Mouse (Mus musculus) common myeloid progenitor, adult 5-6 weeks (primary cell): ENCODE measurements around the gene Armcx6. TPM values are rescaled to one million over a fixed set of nuclear protein-coding genes. Genes with fewer than 3 reads are reported as not detected.
A peak's percentile ranks its signal among the peaks of the same experiment; 100 is the strongest.

Experiments used
- ATAC-seq: replicated peaks from 2 replicates; pipeline ENCODE4 v1.8.0; 2016; ENCODE audit warnings: low read depth, mild to moderate bottlenecking, moderate TSS enrichment, inconsistent platforms; ENCODE audit not compliant: poor library complexity, severe bottlenecking
- total RNA-seq: library from RNA; stranded (forward); fragments of 200-1000, 187-1606 nt; gene quantifications from 2 replicates; pipeline ENCODE4 v1.2.3, GENCODE M21; 2017

Armcx6 gene
- 6.1 and 10.4 TPM in 2 replicates for total RNA-seq

DNA sequence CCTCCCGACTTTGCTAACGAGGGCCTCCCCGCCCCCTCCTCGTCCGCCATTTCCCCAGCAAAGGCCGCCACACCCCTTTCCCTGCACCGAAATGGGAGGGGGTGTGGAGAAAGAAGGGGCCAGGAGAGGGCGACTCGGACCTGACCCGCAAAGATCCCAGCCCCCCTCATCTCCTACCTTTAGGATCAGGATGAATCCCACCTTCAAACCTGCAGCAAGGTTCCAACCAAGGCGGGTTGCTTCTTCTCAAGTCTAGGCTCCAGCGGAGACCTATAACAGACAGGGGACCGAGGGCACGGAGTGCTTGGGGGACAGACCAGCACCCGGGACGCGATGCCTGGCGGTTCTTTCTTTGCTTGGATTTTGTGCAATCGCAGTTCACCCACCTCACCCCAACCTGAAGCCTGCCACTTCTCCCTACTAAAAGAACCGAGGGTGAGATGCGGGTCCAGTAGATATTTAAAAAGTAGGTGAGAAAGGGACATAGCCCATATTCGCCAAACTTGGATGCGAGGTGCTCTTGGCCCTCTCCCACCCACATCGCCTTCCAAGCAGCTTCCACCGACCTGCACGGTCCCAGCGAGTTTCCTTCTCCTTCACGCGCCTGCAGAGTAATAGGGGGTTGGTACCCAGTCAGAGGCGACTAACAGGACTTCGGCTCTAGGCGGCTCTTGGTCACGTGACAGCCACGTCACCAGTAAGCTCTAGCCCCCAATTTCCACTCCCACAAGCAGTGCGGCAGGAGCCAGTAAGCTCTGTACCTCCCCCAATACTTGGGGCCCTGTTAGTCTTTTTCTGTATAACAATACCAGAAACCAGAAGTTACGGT is at the start of gene Armcx6:
TSS of gene Armcx6 (minus strand) at position 654 of the 829 bp plus-strand sequence.
- peak; percentile 88 for ATAC-seq

GRCm38 (mm10) chrX:134787728-134788127 is 36.5 kb upstream of the Armcx6 start:
- no peak for ATAC-seq

DNA sequence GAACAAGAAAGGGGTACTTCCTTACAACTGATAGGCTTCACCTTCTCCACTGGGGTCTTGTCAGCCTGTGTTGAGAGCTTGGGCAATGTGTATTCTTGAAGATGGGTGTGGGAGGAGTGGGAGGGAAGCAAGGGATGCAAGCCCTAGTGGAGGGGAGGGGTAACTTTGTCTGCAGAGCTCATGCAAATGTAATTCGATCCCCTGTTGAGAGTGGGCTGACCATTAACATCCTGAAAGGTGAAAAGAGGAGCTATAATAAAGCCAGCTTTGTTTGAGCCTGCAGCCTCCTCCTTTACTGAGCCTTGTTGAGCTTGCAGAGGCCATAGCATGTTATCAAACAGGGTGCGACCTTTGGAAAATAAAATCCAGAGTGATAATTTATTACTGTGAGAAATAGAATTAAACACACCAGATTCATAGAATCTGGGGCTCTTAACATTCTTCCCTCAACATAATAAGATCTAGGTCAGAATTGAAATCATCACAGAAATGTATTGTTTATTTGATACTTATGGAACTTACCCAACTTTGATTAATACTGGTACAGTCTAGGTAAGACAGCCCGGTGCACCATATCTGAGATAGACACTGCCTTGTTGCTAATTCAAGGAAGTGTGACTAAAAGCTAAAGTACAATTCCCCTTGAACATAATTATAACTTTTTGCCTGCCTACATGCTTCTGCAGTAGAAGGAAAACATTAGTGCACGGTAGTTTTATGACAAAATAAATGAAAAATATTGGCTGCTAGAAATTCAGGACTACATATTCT is 12.4 kb upstream of the Armcx6 start:
- peak; percentile 47; the same call in 1 of the 2 replicates for ATAC-seq

DNA sequence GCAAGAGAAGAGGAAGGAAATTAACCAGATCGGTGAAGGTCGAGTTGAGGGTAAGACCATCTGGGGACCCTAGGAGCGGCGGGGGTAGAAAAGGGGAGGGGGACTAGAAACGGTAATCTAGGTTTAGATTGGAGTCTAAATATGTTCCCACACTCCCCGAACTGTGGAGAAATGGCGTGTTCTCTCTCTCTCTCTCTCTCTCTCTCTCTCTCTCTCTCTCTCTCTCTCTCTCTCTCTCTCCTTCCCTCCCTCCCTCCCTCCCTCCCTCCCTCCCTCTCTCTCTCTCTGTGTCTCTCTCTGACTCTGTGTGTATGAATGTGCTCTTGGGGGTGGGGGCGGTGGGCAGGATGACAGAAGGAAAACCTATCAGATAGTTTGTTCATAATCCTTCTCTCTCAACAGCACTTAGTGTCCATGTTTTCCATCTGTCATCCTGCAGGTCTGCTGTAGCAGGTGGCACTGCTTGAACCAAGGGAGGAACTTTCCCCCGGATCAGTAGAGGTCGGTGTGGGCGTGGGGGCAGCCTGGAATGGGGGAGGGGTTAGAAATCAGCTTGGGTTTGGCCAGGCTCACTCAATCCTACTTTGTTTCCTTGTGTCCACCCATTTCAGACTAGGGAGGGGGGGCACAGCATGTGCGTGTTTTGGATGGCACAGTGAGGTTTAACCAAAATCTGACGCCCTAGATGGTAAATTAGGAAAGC is 6.2 kb upstream of the Armcx6 start:
- ATAC-seq: no peak

GRCm38 (mm10) chrX:134756434-134757292 is 5.4 kb upstream of the Armcx6 start, which contains the start of gene Armcx3:
Gene Armcx3, plus strand, starts transcription at chrX:134756595.
- peak; percentile 86 for ATAC-seq

- ATAC-seq: no peak
Measured at GRCm38 (mm10) chrX:134752584-134752983, 1.4 kb upstream of the Armcx6 start.

- ATAC-seq: no peak
Measured at GRCm38 (mm10) chrX:134751910-134752309, 693 bp upstream of the Armcx6 start.

GRCm38 (mm10) chrX:134746459-134746858 is 4.8 kb downstream of the Armcx6 start:
- ATAC-seq: peak; percentile 68

DNA sequence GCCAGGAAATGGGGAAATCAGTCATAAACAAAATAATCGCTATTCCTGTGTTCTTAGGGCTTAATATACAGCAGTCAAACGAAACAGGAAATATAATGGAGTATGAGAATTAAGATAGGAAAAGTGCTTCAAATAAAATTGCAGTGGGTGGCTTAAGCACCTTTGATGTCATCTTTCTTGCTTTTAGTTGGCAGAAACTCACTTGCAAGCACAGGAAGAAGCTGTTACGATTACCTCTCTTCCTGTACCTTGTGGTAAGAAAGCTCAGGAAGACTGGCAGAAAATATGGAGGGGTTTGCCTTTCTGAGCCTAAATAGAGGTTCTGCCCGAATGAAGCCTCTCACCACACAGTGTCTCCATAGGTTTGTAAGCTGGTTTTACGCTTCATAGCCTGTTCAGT is 9.4 kb downstream of the Armcx6 start:
- ATAC-seq: no peak

GRCm38 (mm10) chrX:134739160-134739559 is 12.1 kb downstream of the Armcx6 start:
- 0 out of 2 replicates have a peak, but pooled peaks have one; percentile 45 for ATAC-seq

GRCm38 (mm10) chrX:134737796-134738195 is 13.4 kb downstream of the Armcx6 start:
- no peak for ATAC-seq

DNA sequence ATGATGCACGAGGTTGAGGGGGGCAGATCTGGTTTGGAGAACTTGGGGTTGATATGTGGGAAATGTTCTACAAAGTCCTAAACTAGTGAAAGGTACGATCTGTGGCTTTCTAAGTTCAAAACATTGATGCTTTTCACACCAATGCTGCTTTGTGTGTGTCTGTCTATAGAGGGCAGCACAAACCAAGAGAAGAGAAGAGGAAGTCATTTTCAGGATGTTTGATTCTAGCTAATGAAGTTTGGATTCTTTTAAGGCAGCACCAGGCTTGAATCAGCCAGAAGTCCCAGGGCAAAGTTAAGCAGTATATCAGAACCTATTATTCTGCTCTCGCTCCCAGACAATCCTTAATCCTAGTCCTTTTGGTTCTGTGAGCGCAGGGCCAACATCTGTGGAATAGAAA is 21.4 kb downstream of the Armcx6 start:
- ATAC-seq: peak; percentile 76

DNA sequence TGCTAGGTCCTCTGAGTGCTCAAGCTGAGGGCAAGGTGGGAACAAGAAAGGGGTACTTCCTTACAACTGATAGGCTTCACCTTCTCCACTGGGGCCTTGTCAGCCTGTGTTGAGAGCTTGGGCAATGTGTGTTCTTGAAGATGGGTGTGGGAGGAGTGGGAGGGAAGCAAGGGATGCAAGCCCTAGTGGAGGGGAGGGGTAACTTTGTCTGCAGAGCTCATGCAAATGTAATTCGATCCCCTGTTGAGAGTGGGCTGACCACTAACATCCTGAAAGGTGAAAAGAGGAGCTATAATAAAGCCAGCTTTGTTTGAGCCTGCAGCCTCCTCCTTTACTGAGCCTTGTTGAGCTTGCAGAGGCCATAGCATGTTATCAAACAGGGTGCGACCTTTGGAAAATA is 27.5 kb downstream of the Armcx6 start:
- ATAC-seq: peak; percentile 47; the same call in 1 of the 2 replicates

GRCm38 (mm10) chrX:134718524-134718923 is 32.7 kb downstream of the Armcx6 start:
- peak; percentile 74 for ATAC-seq

DNA sequence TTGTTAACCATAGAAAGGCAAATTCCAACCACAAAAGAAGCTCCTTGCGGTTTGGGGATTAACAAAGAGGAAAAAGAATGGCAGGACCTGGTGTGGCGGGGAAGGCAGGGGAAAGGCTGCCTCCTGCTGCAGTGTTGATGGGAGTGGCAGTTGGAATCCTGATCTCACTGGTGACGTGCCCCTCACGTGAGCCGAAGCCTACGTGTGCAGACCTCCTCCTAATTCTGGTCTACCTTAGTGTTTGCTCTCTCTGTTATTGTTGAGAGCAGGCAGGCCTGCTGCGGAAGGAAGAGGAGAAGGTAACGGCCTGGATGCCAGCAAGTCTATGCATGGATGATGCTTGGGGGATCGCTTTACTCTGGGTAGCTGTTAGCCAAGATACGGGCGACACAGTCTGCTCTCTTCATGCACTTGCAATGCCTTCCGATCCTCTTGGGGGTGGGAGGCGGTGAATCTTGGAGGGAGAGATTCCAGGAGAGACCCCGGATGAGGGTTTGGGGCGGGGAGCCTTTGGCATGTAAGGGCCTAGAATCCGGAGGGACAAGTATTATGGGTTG is 33.4 kb downstream of the Armcx6 start, which contains the start of gene Armcx1:
TSS of gene Armcx1 (plus strand) at position 212 of the 557 bp plus-strand sequence.
- peak; percentile 94 for ATAC-seq

DNA sequence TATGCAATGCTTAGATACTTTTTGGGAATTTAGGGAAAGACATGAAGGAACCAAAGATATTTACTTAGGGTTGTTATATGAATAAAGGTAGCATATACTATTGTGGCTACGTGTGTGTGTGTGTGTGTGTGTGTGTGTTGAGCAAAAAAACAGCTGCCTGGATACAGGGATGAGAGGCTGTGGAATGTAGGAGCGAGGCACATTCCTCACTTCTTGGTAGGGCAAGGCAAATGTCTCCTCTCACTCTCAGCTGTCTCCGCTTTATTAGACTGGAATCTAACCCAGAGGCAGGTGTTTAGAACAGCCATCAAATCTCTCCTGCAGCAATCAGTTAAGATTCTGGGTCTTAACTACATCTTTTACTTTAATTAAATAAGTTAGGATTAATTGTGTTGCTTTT is 34.4 kb downstream of the Armcx6 start:
- no peak for ATAC-seq
